Mouse (Mus musculus) hindbrain, embryonic 11.5 days (tissue): ENCODE measurements around the gene Tnfrsf13b. TPM values are rescaled to one million over a fixed set of nuclear protein-coding genes. Genes with fewer than 3 reads are reported as not detected.
"Not testable (repeated sequence)": the region's sequence is repeated elsewhere in the genome, so short reads cannot be mapped to it uniquely, and the experiment has no call there.

ENCODE experiments used
- ATAC-seq: fragments of 200-750 bp; cut with Nextera tagmentation; 2 replicates; pipeline ENCODE4 v1.8.0; 2017; ENCODE audit warnings: mild to moderate bottlenecking, moderate TSS enrichment, moderate library complexity; ENCODE audit not compliant: low FRiP score
- DNase-seq: peaks from one replicate; pipeline ENCODE4 v3.0.0-alpha.2; 2015; ENCODE audit warnings: low spot score
- H3K27ac ChIP-seq: fragments of 300-500 bp; sonication (generic); 2 replicates; pipeline ENCODE4 v1.5.1; 2014; ENCODE audit warnings: mild to moderate bottlenecking, low read depth, low read length
- H3K27me3 ChIP-seq: fragments of 300-500 bp; sonication (generic); 2 replicates; pipeline ENCODE4 v1.6.1; 2014; ENCODE audit warnings: mild to moderate bottlenecking, low read length, moderate library complexity, mixed read lengths; ENCODE audit not compliant: control insufficient read depth, insufficient read depth
- H3K36me3 ChIP-seq: fragments of 300-500 bp; sonication (generic); 2 replicates; pipeline ENCODE4 v1.6.1; 2014; ENCODE audit warnings: mild to moderate bottlenecking, low read length, moderate library complexity, mixed read lengths; ENCODE audit not compliant: control insufficient read depth, insufficient read depth
- H3K4me1 ChIP-seq: fragments of 300-500 bp; sonication (generic); replicated peaks from 2 replicates; pipeline ENCODE4 v1.6.1; 2014; ENCODE audit warnings: low read length, mixed read lengths; ENCODE audit not compliant: control insufficient read depth, insufficient read depth
- H3K4me2 ChIP-seq: fragments of 300-500 bp; sonication (generic); replicated peaks from 2 replicates; pipeline ENCODE4 v1.6.1; 2014; ENCODE audit warnings: mild to moderate bottlenecking, low read depth, low read length
- H3K4me3 ChIP-seq: fragments of 300-500 bp; sonication (generic); 2 replicates; pipeline ENCODE4 v1.5.1; 2014; ENCODE audit warnings: low read depth, low read length
- H3K9ac ChIP-seq: fragments of 300-500 bp; sonication (generic); 2 replicates; pipeline ENCODE4 v1.6.1; 2014; ENCODE audit warnings: low read depth, low read length
- H3K9me3 ChIP-seq: fragments of 300-500 bp; sonication (generic); 2 replicates; pipeline ENCODE4 v1.6.1; 2016; ENCODE audit warnings: low read length; ENCODE audit not compliant: control insufficient read depth
- WGBS: fragments of 180-500 bp; shearing (Covaris S2); extraction: QIAGEN DNeasy Blood & Tissue Kit; methylation state at CpG from one replicate; pipeline ENCODE4 v1.1.7; 2014; 5-methylcytosine and 5-hydroxymethylcytosine counted together
- polyA plus RNA-seq: library from polyadenylated mRNA; unstranded; fragments of >200 nt; fragmentation: Nextera tagmentation; extraction: Ambion mirVana; gene quantifications from 2 replicates; pipeline ENCODE4 v1.2.1, GENCODE M21; 2014

Tnfrsf13b gene
- polyA plus RNA-seq, 1 experiment from 2014 or later: 1.2 TPM

DNA sequence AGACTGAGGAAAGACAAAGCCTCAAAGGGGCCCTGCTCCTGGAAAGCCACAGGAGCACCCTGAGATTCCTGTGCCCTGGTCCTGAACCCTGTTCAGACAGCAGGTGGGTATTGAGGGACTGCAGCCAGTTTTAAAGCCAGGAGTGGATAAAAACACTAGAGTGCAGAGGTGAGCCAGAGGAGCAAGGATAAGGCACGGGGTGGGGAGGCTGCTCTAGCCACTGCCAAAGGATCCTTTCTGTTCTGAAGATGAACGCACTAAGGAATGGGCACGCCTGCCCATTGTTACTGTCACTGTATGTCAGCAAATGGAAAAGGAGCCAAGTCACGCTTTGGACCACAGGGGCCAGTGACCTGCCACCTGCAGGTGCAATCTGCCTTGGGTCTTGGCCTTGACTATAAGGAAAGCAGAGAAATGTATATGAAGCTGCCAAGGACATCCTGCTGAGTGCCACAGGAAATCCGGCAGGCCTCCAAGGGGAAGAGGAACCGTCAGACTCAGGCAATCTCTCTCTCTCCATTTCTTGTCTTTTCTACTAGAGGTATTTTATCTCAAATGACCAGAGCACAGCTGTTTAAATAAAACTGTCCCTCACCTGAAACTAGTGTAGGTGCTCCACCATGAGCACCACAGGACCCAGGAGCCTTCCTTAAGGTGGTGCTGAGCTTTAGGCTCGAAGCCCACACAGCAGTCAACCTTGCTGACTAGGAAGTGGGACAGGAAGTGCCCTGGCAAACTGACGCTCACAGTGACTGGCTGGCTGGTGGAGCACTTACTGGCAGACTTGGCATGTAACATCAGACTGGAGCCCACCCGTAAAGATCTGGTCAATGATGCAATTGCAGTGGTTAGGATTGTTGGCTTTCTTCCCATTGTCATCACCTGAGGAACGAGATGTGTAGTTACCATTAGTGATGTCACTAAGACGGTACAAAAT is 33.5 kb downstream of the Tnfrsf13b start:
- H3K27ac ChIP-seq: no peak overlapping the region
- H3K9ac ChIP-seq: no peak overlapping the region
- H3K4me2 ChIP-seq: no peak overlapping the region
- no peaks in the 10 kb centered on the region for H3K27me3 ChIP-seq
- no peak for ATAC-seq
- H3K9me3 ChIP-seq: no peaks in the 10 kb centered on the region
- peaks cover 44% of the 10 kb centered on the region for H3K36me3 ChIP-seq
- H3K4me3 ChIP-seq: no peak overlapping the region
- DNase-seq: no peak
- WGBS: 78% methylated on average over 11 of the region's 11 CpGs
- H3K4me1 ChIP-seq: no peaks in the 10 kb centered on the region

DNA sequence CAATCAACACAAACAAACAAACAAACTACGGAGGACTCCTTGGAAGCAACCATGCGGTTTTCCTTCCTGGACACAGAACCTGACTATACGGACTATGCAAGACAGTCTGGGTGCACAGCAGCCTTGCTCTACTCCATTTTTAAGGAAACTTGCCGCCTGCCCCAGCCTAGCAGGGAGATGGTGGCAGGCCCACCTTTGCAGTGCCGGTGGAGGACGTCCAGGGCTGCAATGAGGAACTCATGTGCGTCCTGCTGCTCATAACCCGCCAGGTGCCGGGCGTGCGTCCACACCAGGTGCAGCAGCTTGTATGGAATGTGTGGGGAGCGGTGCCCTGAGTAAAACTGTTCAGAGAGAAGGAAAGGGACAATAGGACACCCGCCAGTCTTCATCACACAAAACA is 34.6 kb downstream of the Tnfrsf13b start:
- H3K36me3 ChIP-seq: peaks cover 37% of the 10 kb centered on the region
- WGBS: 93% methylated on average over 13 of the region's 13 CpGs
- ATAC-seq (no peak), DNase-seq (no peak)
- no peak overlapping the region for H3K4me3 ChIP-seq
- no peak overlapping the region for H3K27ac ChIP-seq
- no peak overlapping the region for H3K9ac ChIP-seq
- H3K9me3 ChIP-seq: no peaks in the 10 kb centered on the region
- H3K4me1 ChIP-seq: no peaks in the 10 kb centered on the region
- H3K4me2 ChIP-seq: no peak overlapping the region
- no peaks in the 10 kb centered on the region for H3K27me3 ChIP-seq

DNA sequence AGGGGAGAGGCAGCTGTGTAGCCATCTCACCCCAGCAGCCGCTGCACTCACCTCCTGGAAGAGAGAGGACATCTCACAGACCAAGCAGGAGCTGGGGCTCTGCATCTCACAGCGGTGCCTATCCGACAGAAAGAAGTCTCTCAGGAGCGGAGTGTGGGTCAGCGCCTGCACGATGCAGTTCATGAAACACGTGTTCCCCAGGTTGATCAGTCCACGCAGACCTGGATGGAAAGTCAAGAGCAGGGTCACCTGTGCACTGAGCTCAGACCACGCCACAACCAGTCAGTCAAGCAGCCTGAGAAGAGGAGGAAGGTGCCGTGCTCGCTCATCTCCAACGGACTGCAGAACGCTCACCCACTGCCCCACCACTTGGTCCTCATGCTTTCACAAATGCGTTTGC is 36.2 kb downstream of the Tnfrsf13b start:
- no peak for ATAC-seq
- Histone ChIP-seq H3K36me3 (peaks cover 43% of the 10 kb centered on the region), H3K27ac (no peak overlapping the region), H3K4me1 (no peaks in the 10 kb centered on the region), H3K4me2 (no peak overlapping the region), H3K9ac (no peak overlapping the region), H3K9me3 (no peaks in the 10 kb centered on the region), H3K27me3 (no peaks in the 10 kb centered on the region), H3K4me3 (no peak overlapping the region)
- DNase-seq: no peak
- WGBS: 96% methylated on average over 14 of the region's 14 CpGs

DNA sequence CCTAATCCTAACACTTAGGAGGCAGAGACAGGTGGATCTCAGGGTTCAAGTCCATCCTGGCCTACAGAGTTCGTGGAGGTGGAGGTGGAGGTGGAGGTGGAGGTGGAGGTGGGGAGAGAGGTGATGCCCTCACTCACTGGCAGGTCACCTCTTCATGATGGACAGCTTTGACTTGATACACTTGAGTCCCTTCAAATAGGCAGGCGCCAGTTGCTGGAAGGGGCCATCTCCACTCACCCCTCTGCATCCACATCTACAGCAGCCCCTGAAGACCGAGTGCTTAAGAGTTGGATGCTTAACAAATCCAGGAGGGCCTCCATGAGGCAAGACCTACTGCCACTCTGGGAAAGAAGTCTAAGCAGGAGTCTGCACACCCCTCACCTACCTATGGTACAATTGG is 36.8 kb downstream of the Tnfrsf13b start:
- Histone ChIP-seq H3K4me2 (no peak overlapping the region), H3K27me3 (no peaks in the 10 kb centered on the region), H3K4me3 (no peak overlapping the region), H3K9me3 (no peaks in the 10 kb centered on the region), H3K4me1 (no peaks in the 10 kb centered on the region), H3K9ac (no peak overlapping the region), H3K27ac (no peak overlapping the region), H3K36me3 (peaks cover 41% of the 10 kb centered on the region)
- ATAC-seq: no peak
- WGBS: 87% methylated on average over 3 of the region's 3 CpGs
- no peak for DNase-seq

DNA sequence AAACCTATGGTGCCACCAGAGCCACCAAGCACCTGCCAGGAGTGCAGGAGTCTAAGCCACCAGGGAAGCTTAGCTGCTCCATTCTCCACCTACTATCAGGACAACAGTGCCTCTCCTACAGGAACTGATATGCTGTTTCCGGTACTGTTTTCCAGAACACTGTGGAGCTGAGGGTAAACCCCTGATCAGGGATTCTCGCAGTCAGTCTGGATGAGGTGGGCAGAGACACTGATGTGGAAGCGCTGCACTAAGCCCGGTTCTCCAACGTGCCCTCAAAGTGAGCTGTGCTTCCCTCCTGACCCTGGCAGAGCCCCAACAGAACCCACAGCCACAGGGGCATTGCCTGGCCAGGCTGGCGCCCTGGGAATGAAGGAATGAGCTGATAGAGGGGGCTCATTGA is 37.8 kb downstream of the Tnfrsf13b start:
- WGBS: 96% methylated on average over 6 of the region's 6 CpGs
- Histone ChIP-seq H3K27ac (no peak overlapping the region), H3K4me3 (no peak overlapping the region), H3K27me3 (no peaks in the 10 kb centered on the region), H3K9me3 (no peaks in the 10 kb centered on the region), H3K36me3 (peaks cover 33% of the 10 kb centered on the region), H3K4me2 (no peak overlapping the region), H3K9ac (no peak overlapping the region), H3K4me1 (no peaks in the 10 kb centered on the region)
- no peak for ATAC-seq
- DNase-seq: no peak

DNA sequence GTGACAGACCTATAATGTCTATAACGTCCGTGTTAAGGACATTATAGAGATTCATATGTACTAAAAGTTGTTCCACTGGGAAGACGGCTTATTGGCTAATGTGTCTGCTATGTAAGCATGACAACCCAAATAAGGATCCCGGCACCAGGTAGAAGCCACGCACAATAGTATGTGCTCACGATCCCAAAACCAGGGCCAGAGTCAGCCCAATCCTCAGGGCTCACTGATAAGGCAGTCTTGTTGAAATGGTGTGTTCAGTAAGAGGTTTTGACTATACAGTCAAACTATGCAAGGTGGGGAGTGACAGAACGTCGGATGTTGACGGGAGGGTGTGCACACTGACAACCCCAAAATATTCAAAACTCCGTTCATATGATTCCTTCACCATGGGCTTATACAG is 38.3 kb downstream of the Tnfrsf13b start:
- DNase-seq (no peak), ATAC-seq (no peak)
- WGBS: 94% methylated on average over 10 of the region's 10 CpGs
- H3K4me2 ChIP-seq: no peak overlapping the region
- no peaks in the 10 kb centered on the region for H3K27me3 ChIP-seq
- no peaks in the 10 kb centered on the region for H3K4me1 ChIP-seq
- no peaks in the 10 kb centered on the region for H3K9me3 ChIP-seq
- H3K27ac ChIP-seq: no peak overlapping the region
- peaks cover 31% of the 10 kb centered on the region for H3K36me3 ChIP-seq
- H3K9ac ChIP-seq: no peak overlapping the region
- no peak overlapping the region for H3K4me3 ChIP-seq

DNA sequence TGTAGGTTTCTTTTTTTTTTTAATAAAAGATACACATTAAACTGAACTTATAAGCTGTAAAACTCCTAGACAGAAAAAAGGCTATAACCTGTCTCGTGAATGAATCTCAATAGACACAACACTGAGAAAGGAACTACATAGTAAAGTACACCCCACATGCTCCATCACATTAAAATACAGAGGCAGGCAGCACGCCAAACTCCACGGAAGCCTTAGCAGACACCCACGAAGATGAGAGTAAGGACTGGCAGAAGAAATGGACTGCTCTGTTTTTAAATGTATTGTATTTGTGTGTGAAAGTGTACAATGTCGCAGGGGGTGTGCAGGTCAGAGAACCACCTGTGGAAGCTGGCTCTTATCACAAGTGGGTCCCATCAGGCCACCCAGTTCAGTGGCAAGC is 43.6 kb downstream of the Tnfrsf13b start:
- Histone ChIP-seq H3K27me3 (no peaks in the 10 kb centered on the region), H3K4me2 (no peak overlapping the region), H3K9ac (no peak overlapping the region), H3K27ac (no peak overlapping the region), H3K36me3 (peaks cover 9% of the 10 kb centered on the region), H3K9me3 (no peaks in the 10 kb centered on the region), H3K4me1 (peaks cover 3% of the 10 kb centered on the region; the same call in 1 of the 2 replicates), H3K4me3 (no peak overlapping the region)
- 92% methylated on average over 5 of the region's 5 CpGs for WGBS
- no peak for ATAC-seq
- no peak for DNase-seq

DNA sequence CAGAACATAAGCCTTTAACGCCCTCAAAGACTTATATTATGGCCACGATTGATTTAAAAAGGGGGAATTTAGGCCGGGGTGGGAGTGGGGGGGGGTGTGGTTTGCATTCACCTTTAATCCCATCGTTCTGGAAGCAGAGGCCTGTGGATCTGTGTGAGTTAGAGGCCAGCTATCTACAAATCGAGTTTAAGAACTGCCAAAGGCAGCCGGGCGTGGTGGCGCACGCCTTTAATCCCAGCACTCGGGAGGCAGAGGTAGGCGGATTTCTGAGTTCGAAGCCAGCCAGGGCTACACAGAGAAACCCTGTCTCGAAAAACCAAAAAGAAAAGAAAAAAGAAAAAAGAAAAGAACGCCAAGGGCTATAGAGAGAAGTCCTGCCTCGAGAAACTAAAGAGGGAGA is 46.9 kb downstream of the Tnfrsf13b start:
- DNase-seq, ATAC-seq, H3K36me3 ChIP-seq, H3K4me1 ChIP-seq, H3K9me3 ChIP-seq, H3K27ac ChIP-seq, H3K27me3 ChIP-seq: not testable (repeated sequence)
- peak overlapping the region; percentile 97 for H3K4me3 ChIP-seq
- H3K9ac ChIP-seq: peak overlapping the region; percentile 100
- WGBS: 44% methylated on average over 15 of the region's 15 CpGs
- H3K4me2 ChIP-seq: peak overlapping the region; percentile 50

DNA sequence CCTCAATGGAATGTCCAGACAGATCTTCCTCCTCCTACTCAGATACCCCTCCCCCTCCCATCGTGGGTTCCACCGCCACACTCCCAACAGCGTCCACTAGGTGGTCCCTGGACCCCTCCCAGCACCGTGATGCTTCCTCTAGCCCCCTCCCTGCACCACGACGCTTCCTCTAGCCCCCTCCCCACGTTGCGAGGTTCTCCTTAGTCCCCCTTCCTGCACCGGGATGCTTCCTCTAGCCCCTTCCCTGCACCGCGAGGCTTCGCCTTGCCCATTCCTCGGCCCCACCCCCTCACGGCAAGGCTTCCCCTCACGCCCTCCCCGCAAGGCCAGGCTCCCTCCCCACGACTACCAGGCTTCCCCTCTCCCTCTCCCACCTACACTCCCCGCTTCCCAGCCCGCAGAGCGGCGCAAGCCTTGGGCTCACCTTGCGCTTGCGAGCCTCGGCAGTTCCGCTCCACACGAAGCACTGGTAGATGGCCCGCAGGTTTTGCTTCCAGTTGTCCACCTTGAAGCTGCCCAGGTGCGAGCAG is 47.8 kb downstream of the Tnfrsf13b start:
- Histone ChIP-seq H3K36me3 (no peaks in the 10 kb centered on the region), H3K27ac (peak overlapping the region; percentile 97), H3K27me3 (no peaks in the 10 kb centered on the region), H3K4me1 (peaks cover 3% of the 10 kb centered on the region; the same call in 1 of the 2 replicates), H3K9me3 (no peaks in the 10 kb centered on the region), H3K4me2 (peak overlapping the region; percentile 50), H3K9ac (peak overlapping the region; percentile 100), H3K4me3 (peak overlapping the region; percentile 97)
- ATAC-seq (peak; percentile 60), DNase-seq (peak; percentile 91)
- 0% methylated on average over 28 of the region's 28 CpGs for WGBS
